Mouse (Mus musculus) kidney, embryonic 16.5 days (tissue): ENCODE measurements around the gene Grb2. TPM values are rescaled to one million over a fixed set of nuclear protein-coding genes. Genes with fewer than 3 reads are reported as not detected.

Experiments used
- ATAC-seq: fragments of 200-750 bp; cut with Nextera tagmentation; 2 replicates; pipeline ENCODE4 v1.8.0; 2017; ENCODE audit warnings: moderate TSS enrichment; ENCODE audit not compliant: low FRiP score, low TSS enrichment
- H3K27ac ChIP-seq: fragments of 300-500 bp; sonication (generic); 2 replicates; pipeline ENCODE4 v1.5.1; 2014; ENCODE audit warnings: low read length
- H3K27me3 ChIP-seq: fragments of 300-500 bp; sonication (generic); 2 replicates; pipeline ENCODE4 v1.6.1; 2014; ENCODE audit warnings: low read length, control low read depth, mixed read lengths; ENCODE audit not compliant: insufficient read depth
- H3K36me3 ChIP-seq: fragments of 300-500 bp; sonication (generic); 2 replicates; pipeline ENCODE4 v1.6.1; 2014; ENCODE audit warnings: low read length, control low read depth, mixed read lengths; ENCODE audit not compliant: insufficient read depth
- H3K4me1 ChIP-seq: fragments of 300-500 bp; sonication (generic); 2 replicates; pipeline ENCODE4 v1.6.1; 2014; ENCODE audit warnings: low read length, control low read depth, mixed read lengths; ENCODE audit not compliant: insufficient read depth
- H3K4me2 ChIP-seq: fragments of 300-500 bp; sonication (generic); replicated peaks from 2 replicates; pipeline ENCODE4 v1.6.1; 2014; ENCODE audit warnings: low read depth, low read length
- H3K4me3 ChIP-seq: fragments of 300-500 bp; sonication (generic); 2 replicates; pipeline ENCODE4 v1.5.1; 2014; ENCODE audit warnings: mild to moderate bottlenecking, low read length
- H3K9ac ChIP-seq: fragments of 300-500 bp; sonication (generic); replicated peaks from 2 replicates; pipeline ENCODE4 v1.6.1; 2014; ENCODE audit warnings: low read length
- H3K9me3 ChIP-seq: fragments of 300-500 bp; sonication (generic); 2 replicates; pipeline ENCODE4 v1.6.1; 2016; ENCODE audit warnings: low read length, control low read depth
- WGBS: fragments of 180-500 bp; shearing (Covaris S2); extraction: QIAGEN DNeasy Blood & Tissue Kit; methylation state at CpG from one replicate; pipeline ENCODE4 v1.1.7; 2014; 5-methylcytosine and 5-hydroxymethylcytosine counted together
- polyA plus RNA-seq: library from polyadenylated mRNA; unstranded; fragments of >200 nt; fragmentation: Nextera tagmentation; extraction: Ambion mirVana; gene quantifications from 2 replicates; pipeline ENCODE4 v1.2.1, GENCODE M21; 2015

Gene Grb2
- 86.5 and 87.0 TPM in 2 replicates for polyA plus RNA-seq

GRCm38 (mm10) chr11:115708209-115708876, at the start of gene Grb2:
Gene Grb2, minus strand, starts transcription at chr11:115708597.
- H3K4me3 ChIP-seq, result peak within 1 kb of the TSS; percentile 78
- under 1% methylated on average over 48 of the region's 91 CpGs for WGBS
- ATAC-seq, result peak; percentile 97
- H3K27ac ChIP-seq, result peak within 1 kb of the TSS; percentile 91
- H3K4me1 ChIP-seq, result peaks cover 10% of the 10 kb centered on the region
- H3K9me3 ChIP-seq, result no peaks in the 10 kb centered on the region
- peak within 1 kb of the TSS; percentile 83 for H3K9ac ChIP-seq
- H3K27me3 ChIP-seq, result no peaks in the 10 kb centered on the region
- H3K4me2 ChIP-seq, result peak within 1 kb of the TSS; percentile 92
- no peaks in the 10 kb centered on the region for H3K36me3 ChIP-seq

GRCm38 (mm10) chr11:115753485-115753884, 45.1 kb upstream of the Grb2 start:
- no peak for ATAC-seq
- no peak overlapping the region for H3K9ac ChIP-seq
- no peaks in the 10 kb centered on the region for H3K27me3 ChIP-seq
- WGBS, result 40% methylated on average over 4 of the region's 4 CpGs
- no peak overlapping the region for H3K4me2 ChIP-seq
- 0 out of 2 replicates have a peak overlapping the region, but pooled peaks have one; percentile 7 for H3K27ac ChIP-seq
- no peaks in the 10 kb centered on the region for H3K36me3 ChIP-seq
- H3K4me1 ChIP-seq, result no peaks in the 10 kb centered on the region
- no peaks in the 10 kb centered on the region for H3K9me3 ChIP-seq
- H3K4me3 ChIP-seq, result no peak overlapping the region

- 73% methylated on average over 7 of the region's 7 CpGs for WGBS
- ATAC-seq, result no peak; the same call in 1 of the 2 replicates
- H3K27me3 ChIP-seq, result no peaks in the 10 kb centered on the region
Observed at GRCm38 (mm10) chr11:115752653-115753052, 44.3 kb upstream of the Grb2 start.

GRCm38 (mm10) chr11:115751725-115752124, 43.3 kb upstream of the Grb2 start:
- Histone ChIP-seq H3K27ac (no peak overlapping the region), H3K36me3 (no peaks in the 10 kb centered on the region), H3K9ac (no peak overlapping the region), H3K4me1 (no peaks in the 10 kb centered on the region), H3K4me2 (no peak overlapping the region), H3K27me3 (no peaks in the 10 kb centered on the region), H3K4me3 (no peak overlapping the region), H3K9me3 (no peaks in the 10 kb centered on the region)
- ATAC-seq, result no peak
- 63% methylated on average over 2 of the region's 2 CpGs for WGBS

More at GRCm38 (mm10) chr11:115752653-115753052, 44.3 kb upstream of the Grb2 start:
- H3K36me3 ChIP-seq, result no peaks in the 10 kb centered on the region
- no peak overlapping the region for H3K9ac ChIP-seq
- H3K4me3 ChIP-seq, result no peak overlapping the region
- H3K9me3 ChIP-seq, result no peaks in the 10 kb centered on the region
- H3K27ac ChIP-seq, result no peak overlapping the region
- H3K4me2 ChIP-seq, result no peak overlapping the region
- H3K4me1 ChIP-seq, result no peaks in the 10 kb centered on the region

- Histone ChIP-seq H3K36me3 (no peaks in the 10 kb centered on the region), H3K4me2 (no peak overlapping the region), H3K4me1 (no peaks in the 10 kb centered on the region), H3K9me3 (no peaks in the 10 kb centered on the region), H3K27me3 (no peaks in the 10 kb centered on the region), H3K4me3 (no peak overlapping the region), H3K27ac (no peak overlapping the region), H3K9ac (no peak overlapping the region)
- no peak for ATAC-seq
- 89% methylated on average over 5 of the region's 5 CpGs for WGBS
Observed at GRCm38 (mm10) chr11:115749834-115750233, 41.4 kb upstream of the Grb2 start.

GRCm38 (mm10) chr11:115747351-115747750, 39.0 kb upstream of the Grb2 start:
- Histone ChIP-seq H3K4me3 (peak overlapping the region; percentile 25; the same call in 1 of the 2 replicates), H3K4me2 (peak overlapping the region; percentile 45), H3K9me3 (no peaks in the 10 kb centered on the region), H3K9ac (0 out of 2 replicates have a peak overlapping the region, but pooled peaks have one; percentile 31), H3K27ac (no peak overlapping the region), H3K4me1 (no peaks in the 10 kb centered on the region), H3K27me3 (no peaks in the 10 kb centered on the region), H3K36me3 (no peaks in the 10 kb centered on the region)
- ATAC-seq, result no peak
- WGBS, result 7% methylated on average over 9 of the region's 15 CpGs

GRCm38 (mm10) chr11:115746762-115747161, 38.4 kb upstream of the Grb2 start:
- Histone ChIP-seq H3K27me3 (no peaks in the 10 kb centered on the region), H3K4me2 (no peak overlapping the region), H3K4me3 (no peak overlapping the region), H3K27ac (no peak overlapping the region), H3K36me3 (no peaks in the 10 kb centered on the region), H3K4me1 (no peaks in the 10 kb centered on the region), H3K9ac (no peak overlapping the region), H3K9me3 (no peaks in the 10 kb centered on the region)
- 40% methylated on average over 8 of the region's 8 CpGs for WGBS
- ATAC-seq, result no peak

- WGBS, result 75% methylated on average over 1 of the region's 1 CpGs
- Histone ChIP-seq H3K9ac (no peak overlapping the region), H3K4me2 (no peak overlapping the region), H3K27me3 (no peaks in the 10 kb centered on the region), H3K36me3 (no peaks in the 10 kb centered on the region), H3K4me3 (no peak overlapping the region), H3K4me1 (no peaks in the 10 kb centered on the region), H3K27ac (no peak overlapping the region), H3K9me3 (no peaks in the 10 kb centered on the region)
- no peak for ATAC-seq
Observed at GRCm38 (mm10) chr11:115746109-115746508, 37.7 kb upstream of the Grb2 start.

- no peaks in the 10 kb centered on the region for H3K36me3 ChIP-seq
- ATAC-seq, result no peak
- no peaks in the 10 kb centered on the region for H3K27me3 ChIP-seq
- no peaks in the 10 kb centered on the region for H3K9me3 ChIP-seq
- no peak overlapping the region for H3K9ac ChIP-seq
- no peak overlapping the region for H3K4me2 ChIP-seq
- no peak overlapping the region for H3K4me3 ChIP-seq
- no peaks in the 10 kb centered on the region for H3K4me1 ChIP-seq
- 84% methylated on average over 5 of the region's 5 CpGs for WGBS
- H3K27ac ChIP-seq, result no peak overlapping the region
Observed at GRCm38 (mm10) chr11:115744385-115744784, 36.0 kb upstream of the Grb2 start.

- H3K9me3 ChIP-seq, result no peaks in the 10 kb centered on the region
- no peaks in the 10 kb centered on the region for H3K4me1 ChIP-seq
- H3K27ac ChIP-seq, result no peak overlapping the region
- H3K36me3 ChIP-seq, result no peaks in the 10 kb centered on the region
- H3K27me3 ChIP-seq, result no peaks in the 10 kb centered on the region
- H3K9ac ChIP-seq, result no peak overlapping the region
- H3K4me3 ChIP-seq, result no peak overlapping the region
- no peak overlapping the region for H3K4me2 ChIP-seq
- 82% methylated on average over 9 of the region's 9 CpGs for WGBS
- ATAC-seq, result no peak
Observed at GRCm38 (mm10) chr11:115742926-115743325, 34.5 kb upstream of the Grb2 start.
